Mouse (Mus musculus) neural tube, embryonic 12.5 days (tissue): ENCODE measurements around the gene Gm44502. TPM values are rescaled to one million over a fixed set of nuclear protein-coding genes. Genes with fewer than 3 reads are reported as not detected.
A peak's percentile ranks its signal among the peaks of the same experiment; 100 is the strongest.

Source experiments
- ATAC-seq: fragments of 200-750 bp; cut with Nextera tagmentation; 2 replicates; pipeline ENCODE4 v1.8.0; 2017; ENCODE audit warnings: low read depth, mild to moderate bottlenecking, moderate TSS enrichment, moderate library complexity; ENCODE audit not compliant: low FRiP score
- H3K27ac ChIP-seq: fragments of 300-500 bp; sonication (generic); 2 replicates; pipeline ENCODE4 v1.5.1; 2016
- H3K27me3 ChIP-seq: fragments of 300-500 bp; sonication (generic); replicated peaks from 2 replicates; pipeline ENCODE4 v1.6.1; 2016; ENCODE audit warnings: mild to moderate bottlenecking
- H3K36me3 ChIP-seq: fragments of 300-500 bp; sonication (generic); 2 replicates; pipeline ENCODE4 v1.6.1; 2016; ENCODE audit warnings: mild to moderate bottlenecking
- H3K4me1 ChIP-seq: fragments of 300-500 bp; sonication (generic); 2 replicates; pipeline ENCODE4 v1.6.1; 2016
- H3K4me2 ChIP-seq: fragments of 300-500 bp; sonication (generic); replicated peaks from 2 replicates; pipeline ENCODE4 v1.6.1; 2016; ENCODE audit warnings: mild to moderate bottlenecking
- H3K4me3 ChIP-seq: fragments of 300-500 bp; sonication (generic); 2 replicates; pipeline ENCODE4 v1.5.1; 2016
- H3K9ac ChIP-seq: fragments of 300-500 bp; sonication (generic); 2 replicates; pipeline ENCODE4 v1.6.1; 2016; ENCODE audit warnings: mild to moderate bottlenecking
- H3K9me3 ChIP-seq: fragments of 300-500 bp; sonication (generic); 2 replicates; pipeline ENCODE4 v1.6.1; 2016; ENCODE audit warnings: mild to moderate bottlenecking
- WGBS: fragments of 180-500 bp; shearing (Covaris S2); methylation state at CpG from one replicate; pipeline ENCODE4 v1.1.7; 2016; 5-methylcytosine and 5-hydroxymethylcytosine counted together
- polyA plus RNA-seq: library from polyadenylated mRNA; unstranded; fragments of >200 nt; fragmentation: Nextera tagmentation; extraction: Ambion mirVana; gene quantifications from 2 replicates; pipeline ENCODE4 v1.2.1, GENCODE M21; 2016

The Gm44502 gene
- polyA plus RNA-seq, 1 experiment from 2014 or later = not detected

- WGBS = 30% methylated on average over 2 of the region's 2 CpGs
- no peak overlapping the region for H3K27ac ChIP-seq
- no peaks in the 10 kb centered on the region for H3K27me3 ChIP-seq
- no peak overlapping the region for H3K9ac ChIP-seq
- H3K4me2 ChIP-seq = no peak overlapping the region
- H3K4me3 ChIP-seq = no peak overlapping the region
- no peaks in the 10 kb centered on the region for H3K9me3 ChIP-seq
- no peaks in the 10 kb centered on the region for H3K4me1 ChIP-seq
- no peaks in the 10 kb centered on the region for H3K36me3 ChIP-seq
- no peak for ATAC-seq
Measured at GRCm38 (mm10) chr15:89468577-89468976, 39.1 kb upstream of the Gm44502 start.

- Histone ChIP-seq H3K27me3 (no peaks in the 10 kb centered on the region), H3K9me3 (no peaks in the 10 kb centered on the region), H3K27ac (no peak overlapping the region), H3K4me2 (no peak overlapping the region), H3K9ac (no peak overlapping the region), H3K36me3 (peaks cover 27% of the 10 kb centered on the region), H3K4me1 (no peaks in the 10 kb centered on the region), H3K4me3 (no peak overlapping the region)
- 8% methylated on average over 1 of the region's 1 CpGs for WGBS
- ATAC-seq = peak; percentile 13; the same call in 1 of the 2 replicates
Measured at GRCm38 (mm10) chr15:89465052-89465451, 35.6 kb upstream of the Gm44502 start.

GRCm38 (mm10) chr15:89463334-89464235 is 34.1 kb upstream of the Gm44502 start:
- Histone ChIP-seq H3K36me3 (peaks cover 40% of the 10 kb centered on the region), H3K27me3 (no peaks in the 10 kb centered on the region), H3K4me3 (no peak overlapping the region), H3K4me2 (no peak overlapping the region), H3K9ac (no peak overlapping the region), H3K9me3 (no peaks in the 10 kb centered on the region), H3K4me1 (no peaks in the 10 kb centered on the region), H3K27ac (no peak overlapping the region)
- 66% methylated on average over 5 of the region's 5 CpGs for WGBS
- no peak for ATAC-seq

GRCm38 (mm10) chr15:89462176-89462575 is 32.7 kb upstream of the Gm44502 start:
- peaks cover 53% of the 10 kb centered on the region for H3K36me3 ChIP-seq
- H3K4me2 ChIP-seq = no peak overlapping the region
- ATAC-seq = no peak
- no peak overlapping the region for H3K27ac ChIP-seq
- H3K4me1 ChIP-seq = no peaks in the 10 kb centered on the region
- no peak overlapping the region for H3K9ac ChIP-seq
- no peaks in the 10 kb centered on the region for H3K9me3 ChIP-seq
- H3K4me3 ChIP-seq = no peak overlapping the region
- WGBS = 78% methylated on average over 7 of the region's 7 CpGs
- H3K27me3 ChIP-seq = no peaks in the 10 kb centered on the region

GRCm38 (mm10) chr15:89461321-89461720 is 31.8 kb upstream of the Gm44502 start:
- Histone ChIP-seq H3K4me3 (no peak overlapping the region), H3K36me3 (peaks cover 61% of the 10 kb centered on the region), H3K4me2 (no peak overlapping the region), H3K27ac (no peak overlapping the region), H3K9me3 (no peaks in the 10 kb centered on the region), H3K4me1 (no peaks in the 10 kb centered on the region), H3K9ac (no peak overlapping the region), H3K27me3 (no peaks in the 10 kb centered on the region)
- ATAC-seq = no peak
- 85% methylated on average over 15 of the region's 15 CpGs for WGBS

- 81% methylated on average over 10 of the region's 10 CpGs for WGBS
- no peak overlapping the region for H3K4me2 ChIP-seq
- no peak for ATAC-seq
- no peak overlapping the region for H3K9ac ChIP-seq
- H3K9me3 ChIP-seq = no peaks in the 10 kb centered on the region
- no peak overlapping the region for H3K4me3 ChIP-seq
- peaks cover 62% of the 10 kb centered on the region for H3K36me3 ChIP-seq
- H3K4me1 ChIP-seq = peaks cover 8% of the 10 kb centered on the region; the same call in 1 of the 2 replicates
- H3K27me3 ChIP-seq = no peaks in the 10 kb centered on the region
- H3K27ac ChIP-seq = no peak overlapping the region
Measured at GRCm38 (mm10) chr15:89460298-89460697, 30.8 kb upstream of the Gm44502 start.

- Histone ChIP-seq H3K9me3 (no peaks in the 10 kb centered on the region), H3K4me2 (no peak overlapping the region), H3K4me1 (peaks cover 13% of the 10 kb centered on the region), H3K36me3 (peaks cover 62% of the 10 kb centered on the region), H3K9ac (no peak overlapping the region), H3K4me3 (no peak overlapping the region), H3K27me3 (no peaks in the 10 kb centered on the region), H3K27ac (no peak overlapping the region)
- ATAC-seq = no peak
- 87% methylated on average over 7 of the region's 7 CpGs for WGBS
Measured at GRCm38 (mm10) chr15:89459821-89460220, 30.3 kb upstream of the Gm44502 start.

GRCm38 (mm10) chr15:89458942-89459341 is 29.4 kb upstream of the Gm44502 start:
- H3K9ac ChIP-seq = no peak overlapping the region
- H3K4me3 ChIP-seq = no peak overlapping the region
- peaks cover 62% of the 10 kb centered on the region for H3K36me3 ChIP-seq
- no peak for ATAC-seq
- H3K4me2 ChIP-seq = no peak overlapping the region
- no peaks in the 10 kb centered on the region for H3K9me3 ChIP-seq
- peaks cover 17% of the 10 kb centered on the region for H3K4me1 ChIP-seq
- H3K27ac ChIP-seq = no peak overlapping the region
- H3K27me3 ChIP-seq = no peaks in the 10 kb centered on the region
- 95% methylated on average over 15 of the region's 15 CpGs for WGBS

- peak overlapping the region; percentile 74 for H3K4me3 ChIP-seq
- 87% methylated on average over 6 of the region's 6 CpGs for WGBS
- no peak for ATAC-seq
Measured at GRCm38 (mm10) chr15:89455642-89456041, 26.1 kb upstream of the Gm44502 start.

GRCm38 (mm10) chr15:89454857-89455256 is 25.4 kb upstream of the Gm44502 start:
- 25% methylated on average over 4 of the region's 6 CpGs for WGBS
- Histone ChIP-seq H3K27ac (0 out of 2 replicates have a peak overlapping the region, but pooled peaks have one; percentile 37), H3K27me3 (peaks cover 6% of the 10 kb centered on the region), H3K4me2 (peak overlapping the region; percentile 82), H3K4me1 (peaks cover 21% of the 10 kb centered on the region), H3K9ac (peak overlapping the region; percentile 77), H3K36me3 (peaks cover 33% of the 10 kb centered on the region), H3K4me3 (peak overlapping the region; percentile 74), H3K9me3 (no peaks in the 10 kb centered on the region)
- ATAC-seq = peak; percentile 46; the same call in 1 of the 2 replicates

More at GRCm38 (mm10) chr15:89455642-89456041, 26.1 kb upstream of the Gm44502 start:
- peaks cover 41% of the 10 kb centered on the region for H3K36me3 ChIP-seq
- H3K9me3 ChIP-seq = no peaks in the 10 kb centered on the region
- H3K27ac ChIP-seq = no peak overlapping the region
- H3K4me1 ChIP-seq = peaks cover 21% of the 10 kb centered on the region
- peak overlapping the region; percentile 82 for H3K4me2 ChIP-seq
- 0 out of 2 replicates have a peak overlapping the region, but pooled peaks have one; percentile 77 for H3K9ac ChIP-seq
- peaks cover 6% of the 10 kb centered on the region for H3K27me3 ChIP-seq

GRCm38 (mm10) chr15:89453865-89454478 is 24.5 kb upstream of the Gm44502 start, which contains the start of gene Mapk8ip2:
Gene Mapk8ip2, plus strand, starts transcription at chr15:89453913.
- WGBS = under 1% methylated on average over 53 of the region's 53 CpGs
- ATAC-seq = peak; percentile 77
- peak within 1 kb of the TSS; percentile 77 for H3K9ac ChIP-seq

More at GRCm38 (mm10) chr15:89453865-89454478, 24.5 kb upstream of the Gm44502 start, which contains the start of gene Mapk8ip2:
- H3K27ac ChIP-seq = peak within 1 kb of the TSS; percentile 62; the same call in 1 of the 2 replicates
- H3K27me3 ChIP-seq = peaks cover 6% of the 10 kb centered on the region
- peaks cover 26% of the 10 kb centered on the region for H3K36me3 ChIP-seq
- H3K9me3 ChIP-seq = no peaks in the 10 kb centered on the region
- H3K4me3 ChIP-seq = peak within 1 kb of the TSS; percentile 74
- peak within 1 kb of the TSS; percentile 82 for H3K4me2 ChIP-seq
- peaks cover 21% of the 10 kb centered on the region for H3K4me1 ChIP-seq
